Mouse (Mus musculus): Measurements from ENCODE around the gene Fbxo4.

DNA sequence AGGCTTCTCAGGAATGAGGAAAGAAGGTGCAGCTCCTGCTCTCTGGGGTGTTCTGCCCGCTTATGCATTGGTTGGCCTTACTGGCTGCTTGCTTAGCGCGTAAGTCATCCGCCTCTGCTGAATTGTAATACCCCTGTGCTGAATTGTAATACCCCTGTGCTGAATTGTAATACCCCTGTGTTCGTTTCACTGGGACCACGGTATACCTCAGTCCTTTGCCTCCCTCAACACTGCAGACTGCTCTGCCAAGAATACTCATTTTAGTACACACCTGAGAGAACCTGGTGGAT is 49.0 kb upstream of the Fbxo4 start:
- TF ChIP-seq POLR2A (IDR thresholded peaks at IDR 0.05; ENCODE audit: borderline replicate concordance, control insufficient read depth, low read depth, low read length) (no peak), CTCF (IDR thresholded peaks at IDR 0.05; ENCODE audit: control insufficient read depth, insufficient read depth, low read length) (no peak)

Measured in bone marrow, adult 2 months (tissue).